Mouse (Mus musculus) spleen, adult 2 months (tissue): ENCODE measurements around the gene Gm10142.

Source experiments
- CTCF ChIP-seq: fragments of 200-500 bp; IDR thresholded peaks from 2 replicates; pipeline ENCODE4 v1.5.1; 2011; ENCODE audit warnings: mild to moderate bottlenecking, inconsistent platforms; ENCODE audit not compliant: insufficient read depth, insufficient read length, insufficient replicate concordance; ENCODE audit errors: extremely low read depth
- POLR2A ChIP-seq: fragments of 200-500 bp; IDR thresholded peaks from 2 replicates; pipeline ENCODE4 v1.6.1; 2011; ENCODE audit warnings: low read depth, low read length, inconsistent platforms

- TF ChIP-seq POLR2A (no peak), CTCF (no peak)
These were observed 12.7 kb downstream of the Gm10142 start for GRCm38 (mm10) chr10:77728280-77728679.
